Comparison of ENCODE assay signal across 19 mouse cellular contexts in genomic region chr11:104539811-104540210, GRCm38 (mm10). TPM values are rescaled to one million over a fixed set of nuclear protein-coding genes. Genes with fewer than 3 reads are reported as not detected.
"Had no signal": no experiment of that assay in that cellular context is flagged by ENCODE, and none has a peak within 500 bp of the region (broad histone marks: within the 10 kb centered on the region; RNA-seq: fewer than 3 reads in every experiment).

No protein-coding gene starts in this region.

- H3K4me3 ChIP-seq: intestine, embryonic 15.5 days; left cerebral cortex, adult 2 months; limb, embryonic 12.5 days; limb, embryonic 15.5 days; liver, embryonic 13.5 days; midbrain, embryonic 12.5 days; midbrain, embryonic 15.5 days; neural tube, embryonic 13.5 days; stomach, embryonic 15.5 days had no signal

- H3K9me3 ChIP-seq: intestine, embryonic 15.5 days; limb, embryonic 12.5 days; limb, embryonic 15.5 days; liver, embryonic 13.5 days; midbrain, embryonic 12.5 days; midbrain, embryonic 15.5 days; neural tube, embryonic 13.5 days; stomach, embryonic 15.5 days had no signal

- H3K27ac ChIP-seq: intestine, embryonic 15.5 days; kidney, postnatal 0 days; left cerebral cortex, adult 2 months; limb, embryonic 12.5 days; limb, embryonic 15.5 days; liver, embryonic 13.5 days; macrophage; midbrain, embryonic 12.5 days; midbrain, embryonic 15.5 days; neural tube, embryonic 13.5 days; stomach, embryonic 15.5 days had no signal

- H3K4me1 ChIP-seq: intestine, embryonic 15.5 days; limb, embryonic 12.5 days; limb, embryonic 15.5 days; midbrain, embryonic 12.5 days; midbrain, embryonic 15.5 days; stomach, embryonic 15.5 days had no signal

- H3K27me3 ChIP-seq: intestine, embryonic 15.5 days; limb, embryonic 12.5 days; limb, embryonic 15.5 days; liver, embryonic 13.5 days; midbrain, embryonic 12.5 days; midbrain, embryonic 15.5 days; neural tube, embryonic 13.5 days; stomach, embryonic 15.5 days had no signal

- ATAC-seq: hindbrain, embryonic 16.5 days; intestine, embryonic 15.5 days; midbrain, embryonic 15.5 days had no signal

- H3K9ac ChIP-seq: intestine, embryonic 15.5 days; limb, embryonic 12.5 days; limb, embryonic 15.5 days; midbrain, embryonic 12.5 days; midbrain, embryonic 15.5 days; neural tube, embryonic 13.5 days; stomach, embryonic 15.5 days had no signal

- H3K4me2 ChIP-seq: intestine, embryonic 15.5 days; limb, embryonic 12.5 days; limb, embryonic 15.5 days; liver, embryonic 13.5 days; midbrain, embryonic 12.5 days; midbrain, embryonic 15.5 days; neural tube, embryonic 13.5 days; stomach, embryonic 15.5 days had no signal

- DNase-seq: layer of hippocampus, postnatal 36 days; liver, embryonic 13.5 days; lung, adult 2 months; lung, postnatal 14 days; retina, postnatal 1 day; right cerebral cortex, postnatal 25 days; spleen, adult 18-20 months; thymus, postnatal 25 days had no signal

RNA-seq across cellular contexts. Expression of gene Myl4, which starts 10.7 kb away (rescaled TPM):
- polyA plus RNA-seq: macrophage had no signal
